Mouse (Mus musculus): ENCODE data around the gene Wdr90. TPM values are rescaled to one million over a fixed set of nuclear protein-coding genes. Genes with fewer than 3 reads are reported as not detected.

The Wdr90 gene
- 1 to 10 TPM; 1.6 to 2.0 TPM for total RNA-seq (2021)
- long read RNA-seq, experiment 1, result 0 reads
- long read RNA-seq, experiment 2, partial matches to known transcripts, result 0 of 3 reads
- long read RNA-seq, experiment 2, other reads (novel, unspliced or antisense), result 3 of 3 reads

GRCm38 (mm10) chr17:25860832-25861703 lies at the start of gene Wdr90:
Gene Wdr90, minus strand, starts transcription at chr17:25861501.
- intact Hi-C loops (cut with DNase I; ENCODE audit: low total_unique reads), result no loop called here
- peak; percentile 89 for DNase-seq

GRCm38 (mm10) chr17:25907640-25908039 lies 46.3 kb upstream of the Wdr90 start:
- intact Hi-C loops (cut with DNase I; ENCODE audit: low total_unique reads), result no loop called here
- no peak for DNase-seq

GRCm38 (mm10) chr17:25903061-25903460 lies 41.8 kb upstream of the Wdr90 start:
- intact Hi-C loops (cut with DNase I; ENCODE audit: low total_unique reads), result no loop called here

GRCm38 (mm10) chr17:25900193-25900592 lies 38.9 kb upstream of the Wdr90 start:
- no peak for DNase-seq
- intact Hi-C loops (cut with DNase I; ENCODE audit: low total_unique reads), result no loop called here

More at GRCm38 (mm10) chr17:25903061-25903460, 41.8 kb upstream of the Wdr90 start:
- DNase-seq, result no peak

- intact Hi-C loops (cut with DNase I; ENCODE audit: low total_unique reads), result loop anchor here (2.0 kb wide), 1 partner anchor 115 kb away; no protein-coding TSS in a partner anchor
- DNase-seq, result no peak
Observed at GRCm38 (mm10) chr17:25895891-25896290, 34.6 kb upstream of the Wdr90 start.

GRCm38 (mm10) chr17:25895415-25895814 lies 34.1 kb upstream of the Wdr90 start:
- DNase-seq, result no peak

GRCm38 (mm10) chr17:25893975-25894617 lies 32.8 kb upstream of the Wdr90 start:
- peak; percentile 69 for DNase-seq
- intact Hi-C loops (cut with DNase I; ENCODE audit: low total_unique reads), result loop anchor here (2.0 to 5.0 kb wide), 2 partner anchors 33 to 117 kb away; no protein-coding TSS in a partner anchor

More at GRCm38 (mm10) chr17:25895415-25895814, 34.1 kb upstream of the Wdr90 start:
- intact Hi-C loops (cut with DNase I; ENCODE audit: low total_unique reads), result loop anchor here (2.0 kb wide), 1 partner anchor 115 kb away; no protein-coding TSS in a partner anchor

- intact Hi-C loops (cut with DNase I; ENCODE audit: low total_unique reads), result no loop called here
- no peak for DNase-seq
Observed at GRCm38 (mm10) chr17:25888837-25889236, 27.5 kb upstream of the Wdr90 start.

- intact Hi-C loops (cut with DNase I; ENCODE audit: low total_unique reads), result no loop called here
- no peak for DNase-seq
Observed at GRCm38 (mm10) chr17:25887467-25887866, 26.2 kb upstream of the Wdr90 start.

- DNase-seq, result no peak
- intact Hi-C loops (cut with DNase I; ENCODE audit: low total_unique reads), result no loop called here
Observed at GRCm38 (mm10) chr17:25886806-25887205, 25.5 kb upstream of the Wdr90 start.

- no peak for DNase-seq
- intact Hi-C loops (cut with DNase I; ENCODE audit: low total_unique reads), result no loop called here
Observed at GRCm38 (mm10) chr17:25885636-25886035, 24.3 kb upstream of the Wdr90 start.

- DNase-seq, result no peak
- intact Hi-C loops (cut with DNase I; ENCODE audit: low total_unique reads), result no loop called here
Observed at GRCm38 (mm10) chr17:25883824-25884223, 22.5 kb upstream of the Wdr90 start.

GRCm38 (mm10) chr17:25883268-25883667 lies 22.0 kb upstream of the Wdr90 start:
- DNase-seq, result no peak
- intact Hi-C loops (cut with DNase I; ENCODE audit: low total_unique reads), result no loop called here

GRCm38 (mm10) chr17:25882306-25882705 lies 21.0 kb upstream of the Wdr90 start:
- DNase-seq, result no peak
- intact Hi-C loops (cut with DNase I; ENCODE audit: low total_unique reads), result no loop called here

- intact Hi-C loops (cut with DNase I; ENCODE audit: low total_unique reads), result no loop called here
- no peak for DNase-seq
Observed at GRCm38 (mm10) chr17:25881691-25882090, 20.4 kb upstream of the Wdr90 start.

- DNase-seq, result no peak
- intact Hi-C loops (cut with DNase I; ENCODE audit: low total_unique reads), result no loop called here
Observed at GRCm38 (mm10) chr17:25880913-25881641, 19.8 kb upstream of the Wdr90 start.

GRCm38 (mm10) chr17:25880196-25880910 lies 19.1 kb upstream of the Wdr90 start, which contains the start of gene Wfikkn1:
Gene Wfikkn1, minus strand, starts transcription at chr17:25880858.
- intact Hi-C loops (cut with DNase I; ENCODE audit: low total_unique reads), result no loop called here
- DNase-seq, result no peak

GRCm38 (mm10) chr17:25879750-25880149 lies 18.4 kb upstream of the Wdr90 start:
- intact Hi-C loops (cut with DNase I; ENCODE audit: low total_unique reads), result no loop called here
- no peak for DNase-seq

GRCm38 (mm10) chr17:25879261-25879660 lies 18.0 kb upstream of the Wdr90 start:
- no peak for DNase-seq
- intact Hi-C loops (cut with DNase I; ENCODE audit: low total_unique reads), result no loop called here
